Comparison of ENCODE assay signal across 7 mouse cellular contexts in the genomic region with DNA sequence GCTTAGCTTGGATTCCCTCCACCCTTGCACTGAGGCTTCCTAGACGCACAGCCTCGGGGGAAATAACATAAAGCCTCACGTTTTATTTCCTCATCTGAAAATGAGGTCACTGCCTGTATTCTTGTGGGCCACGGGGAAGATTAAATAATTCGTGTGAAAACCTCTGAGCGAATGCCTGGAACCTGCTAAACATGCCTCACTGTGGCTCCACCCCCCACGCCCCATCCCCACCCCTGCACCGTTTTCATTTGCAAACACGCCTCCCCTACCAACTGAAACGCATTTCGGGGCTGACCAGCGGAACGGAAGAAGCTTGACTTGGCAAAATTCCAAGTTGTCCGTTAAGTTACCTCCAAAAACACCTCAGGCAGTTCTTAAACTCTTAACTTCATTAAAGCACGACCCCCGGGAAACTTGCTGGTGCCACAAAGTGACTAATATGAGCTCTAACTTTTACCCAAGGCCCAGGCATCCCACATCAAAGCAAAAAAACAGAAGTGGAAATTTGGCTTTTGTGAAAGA. TPM values are rescaled to one million over a fixed set of nuclear protein-coding genes. Genes with fewer than 3 reads are reported as not detected.
DNase-seq lines count a peak whose midpoint lies in the region; ATAC-seq and TF ChIP-seq lines count a peak whose summit lies in the region.

No protein-coding gene starts in this region.

- 4% methylated on average over 16 of the region's 16 CpGs for WGBS in thymus, adult 2 months
- WGBS in embryonic facial prominence, embryonic 14.5 days = 14% methylated on average over 16 of the region's 16 CpGs
- WGBS in neural tube, embryonic 14.5 days = 33% methylated on average over 16 of the region's 16 CpGs

- peak overlapping the region; percentile 20; the same call in 1 of the 2 replicates for H3K4me3 ChIP-seq in thymus, adult 2 months (ENCODE audit: control insufficient read depth, insufficient read depth, low read length)
- H3K4me3 ChIP-seq in embryonic facial prominence, embryonic 14.5 days (ENCODE audit: low read depth, low read length) = peak overlapping the region; percentile 10
- no peak overlapping the region for H3K4me3 ChIP-seq in neural tube, embryonic 14.5 days (ENCODE audit: low read depth, low read length)

- H3K4me2 ChIP-seq in embryonic facial prominence, embryonic 14.5 days (ENCODE audit: low read depth, low read length) = peak overlapping the region; percentile 42
- H3K4me2 ChIP-seq in neural tube, embryonic 14.5 days (ENCODE audit: low read depth, low read length) = peak overlapping the region; percentile 23; the same call in 1 of the 2 replicates

- no peak for TF ChIP-seq CTCF in thymus, adult 2 months (IDR thresholded peaks at IDR 0.05; ENCODE audit: borderline replicate concordance, control insufficient read depth, extremely low read depth, insufficient read depth, low read length, poor library complexity)

- ATAC-seq in embryonic facial prominence, embryonic 14.5 days (ENCODE audit: low read depth) = peak; percentile 50; the same call in 1 of the 2 replicates
- ATAC-seq in neural tube, embryonic 14.5 days (ENCODE audit: low read depth) = no peak

- no peak overlapping the region for H3K27ac ChIP-seq in thymus, adult 2 months (ENCODE audit: control insufficient read depth, insufficient read depth, low read length)
- H3K27ac ChIP-seq in embryonic facial prominence, embryonic 14.5 days (replicated peaks; ENCODE audit: low read depth, low read length) = no peak overlapping the region
- H3K27ac ChIP-seq in neural tube, embryonic 14.5 days (ENCODE audit: low read depth, low read length) = no peak overlapping the region

- peaks cover 12% of the 10 kb centered on the region for H3K36me3 ChIP-seq in thymus, adult 2 months (ENCODE audit: control insufficient read depth, insufficient read depth, low read length)
- H3K36me3 ChIP-seq in embryonic facial prominence, embryonic 14.5 days (ENCODE audit: control insufficient read depth, insufficient read depth, low read length) = no peaks in the 10 kb centered on the region
- no peaks in the 10 kb centered on the region for H3K36me3 ChIP-seq in neural tube, embryonic 14.5 days (ENCODE audit: control insufficient read depth, insufficient read depth, low read length)

- no peak for TF ChIP-seq POLR2A in thymus, adult 2 months (IDR thresholded peaks at IDR 0.05; ENCODE audit: control insufficient read depth, extremely low read depth, insufficient read depth, low read length, poor library complexity)

- peaks cover 31% of the 10 kb centered on the region for H3K4me1 ChIP-seq in thymus, adult 2 months (replicated peaks; ENCODE audit: control insufficient read depth, insufficient read depth, low read length)
- peaks cover 26% of the 10 kb centered on the region for H3K4me1 ChIP-seq in embryonic facial prominence, embryonic 14.5 days (ENCODE audit: control insufficient read depth, insufficient read depth, low read length)
- no peaks in the 10 kb centered on the region for H3K4me1 ChIP-seq in neural tube, embryonic 14.5 days (ENCODE audit: control insufficient read depth, insufficient read depth, low read length)

- no peaks in the 10 kb centered on the region for H3K9me3 ChIP-seq in embryonic facial prominence, embryonic 14.5 days (ENCODE audit: control insufficient read depth, low read length)
- no peaks in the 10 kb centered on the region for H3K9me3 ChIP-seq in neural tube, embryonic 14.5 days (ENCODE audit: control insufficient read depth, low read length)

- no peak for DNase-seq in thymus, adult 2 months
- DNase-seq in thymus, adult 18-20 months = no peak
- DNase-seq in embryonic facial prominence, embryonic 14.5 days (ENCODE audit: low spot score) = peak; percentile 78
- peak; percentile 17 for DNase-seq in kidney, postnatal 10 days
- DNase-seq in gastrocnemius, adult 8-10 months (ENCODE audit: low spot score in 2 of 2) = no peak
- DNase-seq in cerebellum, adult 9-10 months = no peak

- no peaks in the 10 kb centered on the region for H3K27me3 ChIP-seq in thymus, adult 2 months (ENCODE audit: control insufficient read depth, insufficient read depth, low read length)
- H3K27me3 ChIP-seq in embryonic facial prominence, embryonic 14.5 days (replicated peaks; ENCODE audit: control insufficient read depth, insufficient read depth, low read length) = no peaks in the 10 kb centered on the region
- no peaks in the 10 kb centered on the region for H3K27me3 ChIP-seq in neural tube, embryonic 14.5 days (ENCODE audit: control insufficient read depth, insufficient read depth, low read length)

- no peak overlapping the region for H3K9ac ChIP-seq in embryonic facial prominence, embryonic 14.5 days (ENCODE audit: low read depth, low read length)
- H3K9ac ChIP-seq in neural tube, embryonic 14.5 days (replicated peaks; ENCODE audit: low read depth, low read length) = no peak overlapping the region

RNA-seq across cellular contexts. Expression of gene Dapp1, which starts 25.7 kb away (rescaled TPM):
- polyA plus RNA-seq in thymus, adult 2 months (2012; rRNA removed) = 13.9 and 16.0 TPM in 2 replicates
- 9.0 and 9.4 TPM in 2 replicates for polyA plus RNA-seq in embryonic facial prominence, embryonic 14.5 days (2014; fragmentation: Nextera tagmentation; extraction: Ambion mirVana)
- polyA plus RNA-seq in neural tube, embryonic 14.5 days (2014; fragmentation: Nextera tagmentation; extraction: Ambion mirVana) = 1.6 and 2.0 TPM in 2 replicates
- 1 to 10 TPM; 1.2 to 2.4 (median 1.9) TPM for total RNA-seq in gastrocnemius, adult 8-10 months (2022)

RNA-seq across cellular contexts. Expression of gene Lamtor3, which starts 37.3 kb away (rescaled TPM):
- polyA plus RNA-seq in thymus, adult 2 months (2012; rRNA removed) = 39.0 and 45.9 TPM in 2 replicates
- polyA plus RNA-seq in embryonic facial prominence, embryonic 14.5 days (2014; fragmentation: Nextera tagmentation; extraction: Ambion mirVana) = 108 and 112 TPM in 2 replicates
- polyA plus RNA-seq in neural tube, embryonic 14.5 days (2014; fragmentation: Nextera tagmentation; extraction: Ambion mirVana) = 123 and 132 TPM in 2 replicates
- total RNA-seq in gastrocnemius, adult 8-10 months (2022) = 10 to 100 TPM; 46.7 to 51.7 (median 50.5) TPM

Comparison
In these comparisons a context has a peak if more than half of its experiments do, and no peak if none do; other contexts are left out.
1. DNase-seq: peak in embryonic facial prominence, embryonic 14.5 days (single experiment) and kidney, postnatal 10 days (single experiment); none in thymus, adult 2 months (single experiment), thymus, adult 18-20 months (0 of 2), gastrocnemius, adult 8-10 months (0 of 2) and cerebellum, adult 9-10 months (single experiment).